Comparison of ENCODE assay signal across 8 mouse cellular contexts in genomic region chr6:137053464-137053863, GRCm38 (mm10).
A peak's percentile ranks its signal among the peaks of the same experiment; 100 is the strongest.
DNase-seq lines count a peak whose midpoint lies in the region; ATAC-seq lines count a peak whose summit lies in the region.

No protein-coding gene starts in this region.

- DNase-seq in heart, postnatal 4 days = peak; percentile 22
- DNase-seq in heart, adult 11 months = no peak
- DNase-seq in 3T3-L1 (ENCODE audit: low read depth, low spot score) (peak; percentile 81), R1 (ENCODE audit: low read depth, low spot score) (peak; percentile 63)
- peak; percentile 40 for DNase-seq in forelimb bud, embryonic 11.5 days (ENCODE audit: low read depth, low spot score)
- peak; percentile 74 for DNase-seq in lung, postnatal 36 days
- no peak for DNase-seq in heart, adult 9 months (ENCODE audit: low spot score in 2 of 2)

- no peak for ATAC-seq in erythroblast, adult 5-6 weeks (replicated peaks; ENCODE audit: low FRiP score, poor library complexity, severe bottlenecking)

Comparison
In these comparisons a context has a peak if more than half of its experiments do, and no peak if none do; other contexts are left out.
1. DNase-seq: peak in heart, postnatal 4 days (single experiment), 3T3-L1 (single experiment), R1 (single experiment), forelimb bud, embryonic 11.5 days (single experiment) and lung, postnatal 36 days (single experiment); none in heart, adult 11 months (single experiment) and heart, adult 9 months (0 of 2).